Mouse (Mus musculus) bone marrow macrophage, adult 2 months (primary cell): Measurements from ENCODE around the gene Ankub1. TPM values are rescaled to one million over a fixed set of nuclear protein-coding genes. Genes with fewer than 3 reads are reported as not detected.

Experiments
- H3K27ac ChIP-seq: 2 replicates; pipeline ENCODE4 v1.5.1; 2012; ENCODE audit warnings: low read depth, low read length; ENCODE audit not compliant: insufficient read depth
- H3K4me1 ChIP-seq: 2 replicates; pipeline ENCODE4 v1.6.1; 2012; ENCODE audit warnings: low read length; ENCODE audit not compliant: control insufficient read depth, insufficient read depth
- H3K4me3 ChIP-seq: 2 replicates; pipeline ENCODE4 v1.5.1; 2012; ENCODE audit warnings: mild to moderate bottlenecking, low read length, moderate library complexity; ENCODE audit not compliant: insufficient read depth
- CTCF ChIP-seq: IDR thresholded peaks from 2 replicates; pipeline ENCODE4 v1.5.1; 2012; ENCODE audit warnings: low read depth, mild to moderate bottlenecking, low read length, moderate library complexity
- POLR2A ChIP-seq: IDR thresholded peaks from 2 replicates; pipeline ENCODE4 v1.6.1; 2012; ENCODE audit warnings: mild to moderate bottlenecking, low read depth, low read length, borderline replicate concordance
- polyA plus RNA-seq: library from polyadenylated mRNA; stranded (reverse); fragments of >200 nt; gene quantifications from 2 replicates; pipeline ENCODE4 v1.2.4, GENCODE M21; 2012; ENCODE audit not compliant: missing spikeins, insufficient read depth, insufficient read length

Ankub1 gene
- polyA plus RNA-seq, 1 experiment = not detected

DNA sequence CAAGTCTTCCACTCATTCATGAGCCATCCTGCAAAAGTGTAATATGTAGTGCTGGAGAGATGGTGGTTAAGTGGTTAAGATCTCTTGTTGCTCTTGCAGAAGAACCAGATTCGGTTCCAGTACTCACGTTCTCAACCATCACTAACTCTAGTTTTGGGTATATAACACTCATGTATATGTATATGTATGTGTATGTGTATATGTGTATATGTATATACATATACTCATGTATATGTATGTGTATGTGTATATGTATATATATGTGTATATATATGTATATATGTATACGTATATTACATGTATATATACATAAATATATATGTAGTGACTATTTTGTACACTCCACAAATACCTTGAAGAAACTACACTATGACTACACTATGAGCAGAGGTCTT, 40.7 kb downstream of the Ankub1 start:
- Histone ChIP-seq H3K27ac (no peak overlapping the region), H3K4me1 (no peaks in the 10 kb centered on the region; the same call in 1 of the 2 replicates), H3K4me3 (peak overlapping the region; percentile 82)
- no peak for TF ChIP-seq POLR2A
- no peak for TF ChIP-seq CTCF

DNA sequence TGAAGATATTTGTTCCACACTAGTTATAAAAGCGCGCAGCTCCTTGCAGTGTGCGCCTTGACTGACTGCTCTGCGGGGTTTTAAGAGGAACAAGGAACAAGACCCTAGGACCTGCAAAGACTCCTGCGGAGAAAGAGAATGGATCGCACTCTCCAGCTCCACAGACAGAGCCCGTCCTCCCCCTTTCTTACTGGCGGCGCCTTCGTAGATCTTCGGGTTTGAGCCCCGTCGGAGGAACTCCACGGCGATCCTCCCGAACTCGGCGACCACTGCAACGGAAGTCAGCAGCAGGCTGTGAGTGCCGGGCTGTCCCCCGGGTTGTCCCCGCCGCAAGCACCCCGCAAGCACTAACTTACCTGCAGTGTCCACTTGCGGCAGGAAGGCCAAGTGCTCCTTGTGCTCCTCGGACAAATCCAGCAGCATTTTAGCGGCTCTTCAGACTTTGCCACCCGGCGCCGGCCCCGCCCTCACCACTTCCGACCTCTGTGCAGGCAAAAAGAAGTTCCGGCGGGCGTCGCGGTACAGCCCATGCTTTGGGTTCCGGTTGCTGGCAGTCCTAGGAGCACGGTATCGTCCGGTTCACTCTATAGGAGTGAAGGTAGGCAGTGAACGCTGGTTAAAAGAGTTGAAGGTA, 41.3 kb downstream of the Ankub1 start, which contains the start of gene Commd2:
Gene Commd2 (minus strand): TSS at position 485 of the 634 bp plus-strand sequence.
- TF ChIP-seq CTCF = no peak
- TF ChIP-seq POLR2A = no peak
- H3K4me1 ChIP-seq = no peaks in the 10 kb centered on the region; the same call in 1 of the 2 replicates
- H3K4me3 ChIP-seq = peak within 1 kb of the TSS; percentile 82
- H3K27ac ChIP-seq = peak within 1 kb of the TSS; percentile 28; the same call in 1 of the 2 replicates

DNA sequence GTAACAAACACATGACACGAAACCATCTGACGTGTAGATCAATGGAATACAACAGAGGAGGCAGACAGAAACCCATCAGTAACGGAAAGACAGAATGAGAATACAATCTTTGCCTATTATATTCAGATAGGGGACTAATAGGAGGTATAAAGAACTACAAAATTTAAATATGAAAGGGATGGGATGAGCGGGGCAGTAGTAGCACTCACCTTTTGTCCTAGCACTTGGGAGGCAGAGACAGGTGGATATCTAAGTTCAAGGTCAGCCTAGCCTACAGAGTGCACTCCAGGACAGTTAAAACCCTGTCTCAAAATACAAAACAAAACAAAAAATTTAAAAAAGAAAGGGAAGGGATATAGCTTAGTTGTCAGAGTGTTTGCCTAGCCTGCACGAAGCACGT, 49.4 kb downstream of the Ankub1 start:
- TF ChIP-seq POLR2A (no peak), CTCF (no peak)
- Histone ChIP-seq H3K4me1 (peaks cover 4% of the 10 kb centered on the region; the same call in 1 of the 2 replicates), H3K27ac (no peak overlapping the region), H3K4me3 (no peak overlapping the region)

DNA sequence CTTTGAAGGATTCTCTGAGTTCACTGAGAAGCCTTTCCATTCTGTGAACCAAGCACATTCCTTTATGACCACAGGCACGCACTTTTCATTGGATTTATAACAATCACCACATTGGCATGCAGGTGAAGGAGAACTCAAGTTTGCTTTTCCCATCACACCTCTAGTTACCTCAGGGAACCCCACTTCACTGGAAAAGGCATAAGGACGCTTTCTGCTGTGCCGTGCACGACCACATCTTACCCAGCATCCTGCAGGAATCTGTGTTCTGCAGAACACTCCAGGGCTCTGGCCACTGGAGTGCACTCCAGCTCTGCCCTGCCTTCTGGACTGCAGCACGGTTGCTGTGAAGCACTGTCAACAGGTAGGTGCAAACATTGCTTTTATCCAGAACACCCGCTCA, 55.0 kb downstream of the Ankub1 start:
- H3K27ac ChIP-seq = no peak overlapping the region
- no peaks in the 10 kb centered on the region for H3K4me1 ChIP-seq
- no peak for TF ChIP-seq CTCF
- no peak for TF ChIP-seq POLR2A
- H3K4me3 ChIP-seq = no peak overlapping the region

DNA sequence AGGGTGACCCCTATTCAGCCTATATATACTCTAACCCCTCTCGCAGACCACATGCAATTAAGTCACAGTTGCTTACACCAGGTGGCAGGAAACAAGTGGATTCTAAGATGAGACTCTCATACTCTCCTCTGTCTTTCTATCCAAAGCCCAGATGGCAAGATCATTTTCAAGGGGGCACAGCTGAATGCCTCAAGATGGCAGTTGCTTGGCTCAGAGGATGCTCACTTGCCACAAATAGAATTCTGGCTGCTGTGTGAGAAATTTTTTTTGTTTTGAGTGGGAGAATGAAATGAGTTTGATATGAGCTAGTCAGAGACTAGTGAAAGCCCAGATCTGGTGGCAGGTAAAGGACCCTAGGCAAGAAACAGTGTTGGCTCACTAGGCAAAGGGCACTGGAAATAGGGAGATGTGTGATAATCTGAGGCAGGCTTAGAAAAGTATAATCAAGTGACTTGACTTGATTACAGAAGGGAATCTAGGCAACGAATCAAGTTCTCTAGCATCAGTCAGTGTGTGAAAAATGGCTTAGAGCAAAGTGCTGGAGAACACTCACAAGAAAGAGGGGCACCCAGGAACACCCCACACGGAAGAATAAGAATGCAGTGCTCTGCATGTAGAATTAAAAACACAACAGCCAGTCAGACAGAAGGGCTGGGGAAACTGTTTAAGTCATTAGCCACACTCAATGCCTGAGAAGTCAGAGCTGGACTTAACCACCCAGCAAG, 57.7 kb downstream of the Ankub1 start:
- Histone ChIP-seq H3K4me3 (no peak overlapping the region), H3K27ac (no peak overlapping the region), H3K4me1 (no peaks in the 10 kb centered on the region)
- TF ChIP-seq POLR2A = no peak
- no peak for TF ChIP-seq CTCF

DNA sequence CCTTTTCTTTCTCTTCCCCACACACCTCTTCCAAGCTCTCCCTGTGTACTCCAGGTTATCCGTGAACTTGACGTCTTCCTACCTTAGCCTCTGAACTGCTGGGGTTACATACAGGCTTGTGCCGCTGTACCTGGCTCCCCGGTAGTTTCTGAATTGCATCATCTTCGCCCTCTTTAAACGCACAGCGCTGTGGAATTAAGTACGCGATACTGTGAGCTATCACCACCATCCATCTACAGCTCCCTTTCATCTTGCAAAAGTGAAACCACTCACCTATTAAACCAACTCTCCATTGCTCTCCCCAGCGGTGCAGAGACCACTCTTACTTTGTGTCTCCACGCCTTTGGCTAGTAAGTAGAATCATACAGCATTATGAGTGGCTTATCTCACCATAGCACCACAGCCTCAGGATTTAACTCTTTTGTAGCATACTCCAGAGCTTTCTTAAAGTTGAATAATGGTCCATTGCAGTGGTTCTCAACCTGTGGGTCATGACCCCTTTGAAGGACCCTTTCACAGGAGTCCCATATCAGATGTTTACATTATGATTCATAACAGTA, 65.6 kb downstream of the Ankub1 start:
- TF ChIP-seq CTCF (no peak), POLR2A (no peak)
- Histone ChIP-seq H3K4me1 (no peaks in the 10 kb centered on the region), H3K27ac (no peak overlapping the region), H3K4me3 (no peak overlapping the region)

DNA sequence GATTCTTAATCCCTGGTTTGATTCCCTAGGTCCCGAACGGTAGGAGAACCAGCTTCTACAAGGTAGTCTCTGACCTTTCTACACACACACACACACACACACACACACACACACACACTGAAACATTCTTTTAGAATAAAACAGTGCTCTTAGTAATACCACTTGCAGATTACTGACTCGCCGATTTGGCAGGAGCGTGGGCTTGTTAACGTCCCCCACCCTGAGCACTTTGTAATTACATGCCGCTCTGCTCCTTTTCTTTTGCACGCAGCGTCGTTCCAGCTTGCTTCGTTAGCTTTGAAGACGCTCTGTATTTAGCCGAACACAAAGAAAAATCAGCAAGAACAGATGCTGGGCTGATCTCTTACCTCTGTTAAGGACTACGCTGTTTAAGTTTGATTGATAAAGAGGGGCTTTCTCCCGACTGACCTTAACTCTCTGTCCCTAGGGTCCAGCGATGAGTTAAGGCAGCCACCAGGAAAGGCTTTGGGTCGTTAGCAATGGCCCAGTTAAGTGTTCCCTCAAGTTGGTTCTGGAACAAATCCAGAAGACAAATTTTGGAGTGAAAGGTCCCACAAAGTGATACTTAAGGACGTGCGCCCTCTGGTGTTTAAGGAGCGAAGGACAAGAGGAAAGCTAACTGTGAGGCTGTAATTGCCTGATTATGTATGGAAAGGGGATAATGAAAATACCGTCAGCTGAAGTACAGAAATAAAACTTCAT, 67.2 kb downstream of the Ankub1 start:
- TF ChIP-seq CTCF (peak; percentile 49; the same call in 1 of the 2 replicates), POLR2A (no peak)
- Histone ChIP-seq H3K4me1 (no peaks in the 10 kb centered on the region), H3K27ac (no peak overlapping the region), H3K4me3 (no peak overlapping the region)

DNA sequence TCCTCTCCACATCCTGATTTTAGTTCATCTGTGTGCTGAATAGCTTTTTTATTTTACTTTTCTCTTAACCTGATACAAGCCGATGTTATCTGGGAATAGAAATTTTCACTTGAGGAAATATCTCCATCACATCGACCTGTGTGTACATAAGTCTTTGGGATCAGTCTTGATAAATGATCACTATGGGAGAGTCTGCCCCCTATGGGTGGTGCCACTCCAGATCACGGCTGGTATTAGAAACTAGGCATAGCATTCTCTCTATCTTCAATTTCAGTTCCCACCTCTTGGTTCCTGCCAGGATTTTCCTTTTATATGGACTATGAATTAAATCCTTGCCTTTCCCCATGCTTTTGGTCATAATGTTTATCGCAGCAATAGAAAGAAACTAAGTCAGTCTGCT, 72.9 kb downstream of the Ankub1 start:
- H3K27ac ChIP-seq = no peak overlapping the region
- TF ChIP-seq POLR2A = no peak
- TF ChIP-seq CTCF = no peak
- no peak overlapping the region for H3K4me3 ChIP-seq
- no peaks in the 10 kb centered on the region for H3K4me1 ChIP-seq

DNA sequence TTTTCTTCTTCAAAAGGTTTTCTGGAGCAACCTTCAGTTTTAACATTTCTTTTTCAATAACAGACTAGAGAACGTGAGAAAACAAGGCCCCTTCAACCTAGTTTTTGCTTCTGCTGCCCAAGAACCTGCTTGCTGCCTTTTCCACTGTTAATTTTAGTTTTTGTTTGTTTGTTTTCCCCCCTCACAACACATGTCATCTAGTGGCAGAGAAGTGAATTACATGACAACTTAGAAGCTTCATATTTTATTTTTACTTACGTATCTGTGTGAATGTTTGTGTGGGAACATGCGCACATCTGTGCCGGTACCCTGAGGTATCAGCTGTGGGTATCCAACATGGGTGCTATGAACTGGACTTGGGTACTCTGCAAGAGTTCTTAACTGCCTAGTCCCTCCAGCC, 76.9 kb downstream of the Ankub1 start:
- TF ChIP-seq CTCF (no peak), POLR2A (no peak)
- H3K4me3 ChIP-seq = no peak overlapping the region
- H3K27ac ChIP-seq = no peak overlapping the region
- no peaks in the 10 kb centered on the region for H3K4me1 ChIP-seq
